Mouse (Mus musculus): ENCODE results near the gene Cdh12.

DNA sequence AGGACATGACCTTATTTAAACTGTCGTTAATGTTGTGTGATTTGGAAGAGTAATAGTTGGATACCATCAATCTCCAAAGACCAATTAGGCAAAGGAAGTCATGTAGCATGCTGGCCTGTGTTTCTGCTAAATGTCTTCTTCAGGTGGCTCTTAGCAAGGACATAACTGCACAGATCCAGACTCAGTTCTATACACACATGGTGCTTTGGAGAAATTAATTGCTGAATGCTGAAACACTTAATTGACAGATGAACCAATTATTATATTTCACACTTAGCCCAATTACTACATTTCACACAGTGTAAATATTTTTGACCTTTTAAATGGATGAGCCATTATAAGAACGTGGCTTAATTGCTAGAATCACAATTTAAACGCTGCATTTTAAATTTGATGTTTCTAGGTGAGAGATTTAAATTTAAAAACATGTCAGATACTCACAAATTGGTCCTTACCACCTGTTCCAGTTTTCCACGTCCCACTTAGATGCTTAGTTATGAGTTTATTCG is 133.6 kb downstream of the Cdh12 start:
- TF ChIP-seq GATA1 (IDR thresholded peaks at IDR 0.05; ENCODE audit: borderline replicate concordance, low read length) (no peak), FLI1 (IDR thresholded peaks at IDR 0.05; ENCODE audit: low read length) (no peak)
